Mouse (Mus musculus): Measurements from ENCODE around the gene Fancf.

GRCm38 (mm10) chr7:51840515-51840914 lies 21.6 kb downstream of the Fancf start:
- TF ChIP-seq TBP (conservative IDR thresholded peaks at IDR 0.05; ENCODE audit: low read depth, low read length) (no peak), GABPA (IDR thresholded peaks at IDR 0.05; ENCODE audit: insufficient replicate concordance, low read depth, low read length) (no peak), POLR2A (IDR thresholded peaks at IDR 0.05; ENCODE audit: low read depth, low read length) (no peak), EP300 (IDR thresholded peaks at IDR 0.05; ENCODE audit: low read length) (no peak), CTCF (conservative IDR thresholded peaks at IDR 0.05 in 1 of 2, IDR thresholded peaks at IDR 0.05 in 1 of 2; ENCODE audit: low read depth in 2 of 2, low read length in 2 of 2) (no peak), NELFE (IDR thresholded peaks at IDR 0.05; ENCODE audit: low read depth, low read length) (no peak), TCF12 (IDR thresholded peaks at IDR 0.05; ENCODE audit: low read depth, low read length) (no peak), ZNF384 (IDR thresholded peaks at IDR 0.05; ENCODE audit: low read depth, low read length) (no peak), ETS1 (conservative IDR thresholded peaks at IDR 0.05; ENCODE audit: low read depth, low read length) (no peak)

All from CH12.LX (cell line).